Mouse (Mus musculus): ENCODE results near the gene Mvd. TPM values are rescaled to one million over a fixed set of nuclear protein-coding genes. Genes with fewer than 3 reads are reported as not detected.

Gene Mvd
- total RNA-seq, 2 experiments from 2014 or later, result 4.5 to 5.5 TPM

GRCm38 (mm10) chr8:122459218-122459900, 16.1 kb upstream of the Mvd start:
- intact Hi-C loops (cut with DNase I), result no loop called here
- no peak for DNase-seq

DNA sequence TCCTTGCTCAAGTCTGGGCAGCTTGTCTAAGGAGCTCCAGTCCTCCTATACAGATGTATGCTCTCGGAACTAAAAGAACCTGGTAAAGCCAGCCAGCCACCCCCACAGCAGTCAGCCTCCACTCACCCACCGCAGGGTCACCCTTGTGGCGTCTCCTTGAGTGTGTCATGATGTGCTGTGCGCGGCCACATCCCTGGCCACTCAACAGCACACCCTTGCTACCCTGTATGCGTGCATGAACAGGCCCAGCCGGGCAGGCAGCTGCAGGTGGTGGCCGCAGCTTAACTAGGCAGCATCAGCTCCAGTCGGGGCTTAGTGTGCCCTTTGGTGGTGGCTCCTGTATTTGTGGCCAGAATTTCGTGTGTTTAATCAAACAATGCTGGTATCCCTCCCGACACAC, 13.9 kb upstream of the Mvd start:
- intact Hi-C loops (cut with DNase I), result no loop called here
- no peak for DNase-seq

- no peak for DNase-seq
- intact Hi-C loops (cut with DNase I), result no loop called here
Observed at GRCm38 (mm10) chr8:122454409-122454808, 11.2 kb upstream of the Mvd start.

- peak in 1 of 2 experiments; percentile 38 for DNase-seq
- intact Hi-C loops (cut with DNase I), result no loop called here
Observed at GRCm38 (mm10) chr8:122452154-122452553, 8.9 kb upstream of the Mvd start.

GRCm38 (mm10) chr8:122451161-122451703, 8.0 kb upstream of the Mvd start:
- DNase-seq, result peak in 1 of 2 experiments; percentile 55
- intact Hi-C loops (cut with DNase I), result no loop called here

GRCm38 (mm10) chr8:122445203-122445602, 2.0 kb upstream of the Mvd start:
- DNase-seq, result no peak
- intact Hi-C loops (cut with DNase I), result loop anchor here (1.0 kb wide), 1 partner anchor 30 kb away; no protein-coding TSS in a partner anchor

- peak; percentile 85 to 86 for DNase-seq
- intact Hi-C loops (cut with DNase I), result loop anchor here (5.0 kb wide), 1 partner anchor 167 kb away; no protein-coding TSS in a partner anchor
Observed at GRCm38 (mm10) chr8:122444058-122444748, 981 bp upstream of the Mvd start.

DNA sequence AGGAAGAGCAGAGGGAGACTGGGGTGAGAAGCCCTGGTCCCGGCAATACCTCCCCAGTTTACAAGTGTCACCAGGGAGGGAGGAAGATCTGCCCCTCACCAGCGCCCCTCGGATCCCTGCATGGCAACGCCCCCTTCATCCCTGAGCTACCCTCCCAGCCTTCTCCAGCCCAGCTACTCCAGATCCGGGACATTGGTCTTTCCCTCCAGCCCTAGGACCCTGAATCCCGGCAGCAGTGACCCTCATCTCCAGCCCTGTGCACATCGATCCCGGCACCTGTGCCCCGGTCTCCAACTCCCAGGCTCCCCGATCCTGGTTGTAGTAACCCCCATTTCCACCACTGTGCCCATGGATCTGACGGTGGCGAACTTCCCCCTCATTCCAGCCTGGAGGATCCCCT, 441 bp downstream of the Mvd start:
- intact Hi-C loops (cut with DNase I), result loop anchor here (5.0 kb wide), 1 partner anchor 165 kb away; no protein-coding TSS in a partner anchor
- no peak for DNase-seq

GRCm38 (mm10) chr8:122442356-122442755, 866 bp downstream of the Mvd start:
- intact Hi-C loops (cut with DNase I), result loop anchor here (5.0 kb wide), 1 partner anchor 165 kb away; no protein-coding TSS in a partner anchor
- DNase-seq, result no peak

- DNase-seq, result no peak
- intact Hi-C loops (cut with DNase I), result loop anchor here (5.0 kb wide), 1 partner anchor 164 kb away; no protein-coding TSS in a partner anchor
Observed at GRCm38 (mm10) chr8:122441326-122441725, 1.9 kb downstream of the Mvd start.

- no peak for DNase-seq
- intact Hi-C loops (cut with DNase I), result no loop called here
Observed at GRCm38 (mm10) chr8:122439336-122439735, 3.9 kb downstream of the Mvd start.

DNA sequence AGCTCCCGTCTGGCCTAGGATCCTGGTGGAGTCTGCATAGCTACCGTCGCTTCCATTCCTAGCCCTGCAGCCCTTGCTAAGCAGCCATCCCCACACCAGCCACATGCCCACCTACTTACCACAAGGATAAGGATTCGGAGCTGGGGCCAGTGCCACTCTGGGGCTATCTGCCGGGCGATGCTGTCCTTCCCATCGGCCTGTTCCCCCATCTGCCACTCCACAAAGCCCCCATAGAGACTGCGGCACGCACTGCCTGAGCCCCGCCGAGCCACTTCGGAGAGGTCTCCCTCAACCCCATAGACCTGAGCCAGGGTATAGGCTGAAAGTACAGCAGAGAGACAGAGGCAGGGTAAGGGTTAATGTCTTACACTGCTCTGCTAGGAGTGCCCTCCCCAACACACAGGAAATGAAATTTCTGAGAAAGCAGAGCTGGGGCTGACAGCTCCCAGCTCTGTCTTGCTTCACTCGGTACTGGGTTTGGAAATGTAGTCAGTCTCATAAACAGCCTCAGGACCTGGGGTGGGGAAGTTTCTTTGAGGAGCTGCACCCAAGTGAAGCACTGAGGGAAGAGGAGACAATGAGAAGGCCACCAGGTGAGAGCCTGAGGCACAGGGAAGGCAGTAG, 5.4 kb downstream of the Mvd start:
- intact Hi-C loops (cut with DNase I), result loop anchor here (2.0 kb wide), 1 partner anchor 57 kb away; no protein-coding TSS in a partner anchor
- DNase-seq, result no peak

- intact Hi-C loops (cut with DNase I), result loop anchor here (2.0 kb wide), 1 partner anchor 56 kb away; no protein-coding TSS in a partner anchor
- DNase-seq, result no peak
Observed at GRCm38 (mm10) chr8:122436586-122437125, 6.6 kb downstream of the Mvd start.

DNA sequence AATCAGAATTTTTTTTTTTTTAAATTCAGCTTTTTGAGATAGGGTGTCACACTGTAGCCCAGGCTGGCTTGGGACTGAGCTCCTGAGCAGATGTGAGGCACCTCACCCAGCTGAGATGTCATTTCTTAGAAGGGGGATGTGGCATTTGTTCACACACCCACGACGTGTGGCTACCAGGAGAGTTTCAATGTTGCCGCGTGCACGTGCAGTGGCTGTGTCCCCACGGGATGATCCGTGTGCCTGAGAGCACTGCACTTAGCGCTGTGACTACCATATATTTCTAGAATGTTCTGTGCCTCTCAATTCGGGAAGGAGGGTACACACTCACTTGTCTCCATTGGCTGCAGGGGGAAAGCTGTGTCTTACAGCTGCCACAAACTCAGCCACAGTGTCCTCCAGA, 7.1 kb downstream of the Mvd start:
- no peak for DNase-seq
- intact Hi-C loops (cut with DNase I), result loop anchor here (2.0 kb wide), 1 partner anchor 55 kb away; no protein-coding TSS in a partner anchor

DNA sequence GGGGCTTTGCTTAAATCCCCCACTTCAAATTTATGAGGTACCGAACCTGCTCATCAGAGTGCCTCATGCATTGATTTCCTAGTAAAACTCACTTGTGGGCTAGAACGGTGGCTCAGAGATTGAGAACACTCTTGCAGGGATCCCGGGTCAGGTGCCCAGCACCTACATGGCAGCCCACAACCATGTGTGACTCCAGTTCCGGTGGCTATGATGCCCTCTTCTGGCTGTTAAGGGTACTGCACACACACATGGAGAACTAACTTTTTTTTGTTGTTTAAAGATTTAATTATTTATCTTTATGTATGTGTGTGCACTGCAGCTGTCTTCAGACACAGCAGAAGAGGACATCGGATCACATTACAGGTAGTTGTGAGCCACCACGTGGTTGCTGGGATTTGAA, 7.8 kb downstream of the Mvd start:
- no peak for DNase-seq
- intact Hi-C loops (cut with DNase I), result no loop called here

- intact Hi-C loops (cut with DNase I), result no loop called here
- DNase-seq, result no peak
Observed at GRCm38 (mm10) chr8:122433269-122433905, 9.8 kb downstream of the Mvd start.

GRCm38 (mm10) chr8:122432443-122433268, 10.6 kb downstream of the Mvd start, which contains the start of gene Cyba:
Cyba (minus strand) TSS chr8:122432930.
- peak; percentile 79 to 82 for DNase-seq
- intact Hi-C loops (cut with DNase I), result no loop called here

- peak; percentile 26 to 35 for DNase-seq
- intact Hi-C loops (cut with DNase I), result no loop called here
Observed at GRCm38 (mm10) chr8:122431694-122432442, 11.4 kb downstream of the Mvd start.

Data from heart, postnatal 36 days (tissue).